Mouse (Mus musculus): Measurements from ENCODE around the gene Kif3b. TPM values are rescaled to one million over a fixed set of nuclear protein-coding genes. Genes with fewer than 3 reads are reported as not detected.
"Not testable (repeated sequence)": the region's sequence is repeated elsewhere in the genome, so short reads cannot be mapped to it uniquely, and the experiment has no call there.

Gene Kif3b
- polyA plus RNA-seq, 1 experiment from 2014 or later, result 40.1 TPM

- in situ Hi-C loops (cut with MboI; ENCODE audit: low pct_unique_long_range_greater_than_20kb), result no loop called here
- TF ChIP-seq CTCF (IDR thresholded peaks at IDR 0.05), result no peak
- ChIA-PET POLR2A (interaction anchor here (1.1 kb wide), 1 partner anchor 106 kb away, joined by 3 read pairs; no protein-coding TSS in a partner anchor), CTCF (no interaction called here)
- H3K27me3 ChIP-seq, result no peaks in the 10 kb centered on the region
- no peak for ATAC-seq
- no peak for DNase-seq (ENCODE audit: low read depth, low spot score)
Observed at GRCm38 (mm10) chr2:153274919-153275247, 16.3 kb upstream of the Kif3b start.

DNA sequence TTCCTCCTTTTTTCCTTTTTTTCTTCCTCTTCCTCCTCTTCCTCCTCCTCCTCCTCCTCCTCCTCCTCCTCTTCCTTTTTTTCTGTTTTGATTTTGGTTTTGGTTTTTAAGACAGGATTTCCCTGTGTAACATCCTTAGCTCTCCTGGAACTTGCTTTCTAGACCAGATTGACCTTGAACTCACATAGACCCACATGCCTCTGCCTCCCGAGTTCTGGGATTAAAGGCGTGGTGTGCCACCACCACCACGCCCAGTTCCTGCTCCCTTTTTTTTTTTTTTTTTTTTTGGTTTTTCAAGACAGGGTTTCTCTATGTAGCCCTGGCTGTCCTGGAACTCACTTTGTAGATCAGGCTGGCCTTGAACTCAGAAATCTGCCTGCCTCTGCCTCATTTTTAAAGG, 15.6 kb upstream of the Kif3b start:
- ATAC-seq; in situ Hi-C loops (cut with MboI; ENCODE audit: low pct_unique_long_range_greater_than_20kb); DNase-seq (ENCODE audit: low read depth, low spot score); H3K27me3 ChIP-seq; POLR2A ChIA-PET; CTCF ChIA-PET: not testable (repeated sequence)

GRCm38 (mm10) chr2:153276440-153276839, 14.8 kb upstream of the Kif3b start:
- H3K27me3 ChIP-seq, result no peaks in the 10 kb centered on the region
- DNase-seq (ENCODE audit: low read depth, low spot score) (no peak), ATAC-seq (no peak)
- ChIA-PET CTCF (no interaction called here), POLR2A (no interaction called here)
- no peak for TF ChIP-seq CTCF (IDR thresholded peaks at IDR 0.05)
- in situ Hi-C loops (cut with MboI; ENCODE audit: low pct_unique_long_range_greater_than_20kb), result no loop called here

DNA sequence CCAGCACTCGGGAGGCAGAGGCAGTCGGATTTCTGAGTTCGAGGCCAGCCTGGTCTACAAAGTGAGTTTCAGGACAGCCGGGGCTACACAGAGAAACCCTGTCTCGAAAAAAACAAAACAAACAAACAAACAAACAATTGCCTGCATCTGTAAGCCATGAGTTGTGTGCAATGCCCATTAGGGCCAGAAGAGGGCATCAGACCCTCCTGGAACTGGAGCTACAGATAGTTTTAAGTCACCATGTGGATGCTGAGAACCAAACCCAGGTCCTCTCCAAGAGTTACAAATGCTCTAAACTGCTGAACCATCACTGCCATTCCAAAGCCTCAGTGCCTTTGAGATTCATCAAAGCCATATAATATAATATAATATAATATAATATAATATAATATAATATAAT, 14.4 kb upstream of the Kif3b start:
- POLR2A ChIA-PET; in situ Hi-C loops (cut with MboI; ENCODE audit: low pct_unique_long_range_greater_than_20kb); DNase-seq (ENCODE audit: low read depth, low spot score); H3K27me3 ChIP-seq; ATAC-seq: not testable (repeated sequence)
- CTCF ChIA-PET, result interaction anchor here (1.0 kb wide), 1 partner anchor 29 kb away, joined by 3 read pairs; no protein-coding TSS in a partner anchor

DNA sequence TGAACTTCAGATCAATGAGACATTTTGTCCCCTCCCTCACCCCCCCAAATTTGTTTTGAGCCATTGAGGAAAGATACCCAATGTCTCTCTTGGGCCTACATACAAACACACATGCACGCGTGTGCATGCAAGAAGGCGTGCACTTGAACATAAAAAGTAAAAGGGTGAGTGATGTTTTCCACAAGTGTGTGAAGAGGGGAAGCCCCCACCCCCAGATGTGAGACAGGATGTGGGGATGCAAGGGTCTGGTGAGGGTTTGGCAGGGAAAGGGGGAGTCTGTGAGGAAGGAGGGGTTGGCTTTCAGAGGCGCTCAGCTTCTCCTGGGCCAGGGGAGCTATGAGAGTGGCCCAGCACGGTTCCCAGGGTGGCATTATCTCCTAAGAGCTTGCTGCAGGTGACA, 12.9 kb upstream of the Kif3b start:
- in situ Hi-C loops (cut with MboI; ENCODE audit: low pct_unique_long_range_greater_than_20kb), result no loop called here
- CTCF ChIA-PET, result no interaction called here
- ATAC-seq, result no peak
- POLR2A ChIA-PET, result no interaction called here
- DNase-seq (ENCODE audit: low read depth, low spot score), result no peak
- H3K27me3 ChIP-seq, result no peaks in the 10 kb centered on the region
- no peak for TF ChIP-seq CTCF (IDR thresholded peaks at IDR 0.05)

DNA sequence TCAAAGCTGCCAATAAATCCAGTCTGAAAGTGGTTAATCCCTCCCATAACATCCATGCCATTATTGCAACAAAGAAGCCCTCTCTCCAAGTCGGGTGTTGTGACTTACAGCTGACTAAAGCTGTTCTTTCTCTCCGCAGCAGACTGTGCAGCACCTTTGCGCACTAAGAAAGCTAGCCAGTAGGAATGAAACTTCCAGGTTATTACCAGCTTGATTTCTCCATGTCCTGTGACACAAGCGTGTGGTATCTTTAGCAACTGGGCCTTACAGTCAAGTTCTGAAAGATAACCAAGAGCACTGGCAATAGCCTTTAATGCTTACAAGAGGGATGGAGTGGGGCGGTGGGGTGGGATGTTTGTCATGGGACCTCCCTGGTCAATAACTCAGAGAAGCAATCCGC, 7.3 kb upstream of the Kif3b start:
- no peaks in the 10 kb centered on the region for H3K27me3 ChIP-seq
- TF ChIP-seq CTCF (IDR thresholded peaks at IDR 0.05), result no peak
- ChIA-PET POLR2A (interaction anchor here (0.6 kb wide), 1 partner anchor 55 kb away, joined by 3 read pairs; no protein-coding TSS in a partner anchor), CTCF (interaction anchor here (0.9 to 1.3 kb wide), 2 partner anchors 10 to 45 kb away, joined by 3 read pairs; no protein-coding TSS in a partner anchor)
- DNase-seq (ENCODE audit: low read depth, low spot score) (no peak), ATAC-seq (no peak)
- in situ Hi-C loops (cut with MboI; ENCODE audit: low pct_unique_long_range_greater_than_20kb), result no loop called here

DNA sequence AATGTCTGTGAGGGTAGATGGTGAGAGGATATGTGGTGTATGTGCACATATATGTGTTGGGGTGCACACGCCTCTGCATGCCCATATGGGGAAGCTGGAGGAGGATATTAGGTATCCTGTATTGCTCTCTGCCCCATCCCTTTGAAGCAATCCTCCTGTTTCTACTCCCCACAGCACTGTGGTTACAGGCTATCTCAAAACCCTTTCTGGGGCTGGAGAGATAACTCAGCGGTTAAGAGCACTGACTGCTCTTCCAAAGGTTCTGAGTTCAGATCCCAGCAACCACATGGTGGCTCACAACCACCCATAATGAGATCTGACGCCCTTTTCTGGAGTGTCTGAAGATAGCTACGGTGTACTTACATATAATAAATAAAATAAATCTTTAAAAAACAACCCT, 4.7 kb upstream of the Kif3b start:
- no peak for TF ChIP-seq CTCF (IDR thresholded peaks at IDR 0.05)
- in situ Hi-C loops (cut with MboI; ENCODE audit: low pct_unique_long_range_greater_than_20kb), result no loop called here
- ChIA-PET CTCF (interaction anchor here (1.6 kb wide), 1 partner anchor 32 kb away, joined by 5 read pairs; no protein-coding TSS in a partner anchor), POLR2A (no interaction called here)
- DNase-seq (ENCODE audit: low read depth, low spot score) (no peak), ATAC-seq (no peak)
- H3K27me3 ChIP-seq, result no peaks in the 10 kb centered on the region

DNA sequence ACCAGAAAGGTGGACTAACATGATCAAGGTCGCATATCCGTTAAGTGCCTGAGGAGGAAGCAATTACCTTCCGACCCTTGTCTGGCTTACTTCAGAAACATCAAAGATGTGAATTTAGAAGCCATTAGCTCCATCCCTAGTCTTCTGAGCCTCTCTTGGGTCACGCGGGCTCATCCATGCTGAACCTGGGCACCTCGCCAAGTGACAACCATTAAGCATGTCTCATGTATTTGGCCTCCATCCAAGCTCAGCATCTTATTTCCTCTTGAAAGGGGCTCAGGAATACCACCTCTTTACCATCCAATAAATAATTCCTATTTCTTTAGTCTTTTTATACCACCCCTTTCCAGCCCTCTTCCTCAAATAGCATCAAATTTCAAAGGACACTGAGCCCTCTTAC, 3.4 kb upstream of the Kif3b start:
- no peaks in the 10 kb centered on the region for H3K27me3 ChIP-seq
- ATAC-seq (no peak), DNase-seq (ENCODE audit: low read depth, low spot score) (peak; percentile 42)
- no peak for TF ChIP-seq CTCF (IDR thresholded peaks at IDR 0.05)
- in situ Hi-C loops (cut with MboI; ENCODE audit: low pct_unique_long_range_greater_than_20kb), result no loop called here
- POLR2A ChIA-PET, result interaction anchor here (0.5 kb wide), 1 partner anchor 67 kb away, joined by 3 read pairs; no protein-coding TSS in a partner anchor
- CTCF ChIA-PET, result no interaction called here

DNA sequence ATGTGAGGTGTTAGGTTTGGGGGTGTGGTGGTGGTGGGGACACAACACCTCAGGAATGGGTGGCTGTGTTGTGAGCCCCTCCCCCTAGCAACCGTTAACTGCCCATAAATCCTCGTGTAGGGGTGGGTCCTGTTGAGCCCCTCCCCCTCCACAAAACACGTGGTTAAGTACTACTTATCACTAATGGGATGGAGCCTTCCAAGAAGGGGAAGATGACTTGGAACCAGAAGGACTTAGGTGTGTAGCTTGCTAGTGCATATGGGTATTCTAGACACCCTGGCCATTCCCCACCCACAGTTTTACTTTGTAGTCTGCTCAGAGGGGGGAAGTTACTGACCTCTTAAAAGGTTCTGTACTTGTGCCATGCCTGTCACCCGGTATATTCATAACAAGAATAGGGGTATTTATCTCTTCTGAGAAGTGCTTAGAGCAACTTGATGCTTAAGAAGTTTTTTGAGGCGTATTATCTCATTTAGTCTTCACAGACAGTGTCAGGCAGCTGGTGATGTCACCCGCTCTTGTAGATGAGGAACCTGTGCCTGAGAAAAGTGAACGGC, 1.2 kb downstream of the Kif3b start:
- in situ Hi-C loops (cut with MboI; ENCODE audit: low pct_unique_long_range_greater_than_20kb), result no loop called here
- ChIA-PET CTCF (no interaction called here), POLR2A (interaction anchor here (0.6 kb wide), 1 partner anchor 266 kb away, joined by 3 read pairs; no protein-coding TSS in a partner anchor)

DNA sequence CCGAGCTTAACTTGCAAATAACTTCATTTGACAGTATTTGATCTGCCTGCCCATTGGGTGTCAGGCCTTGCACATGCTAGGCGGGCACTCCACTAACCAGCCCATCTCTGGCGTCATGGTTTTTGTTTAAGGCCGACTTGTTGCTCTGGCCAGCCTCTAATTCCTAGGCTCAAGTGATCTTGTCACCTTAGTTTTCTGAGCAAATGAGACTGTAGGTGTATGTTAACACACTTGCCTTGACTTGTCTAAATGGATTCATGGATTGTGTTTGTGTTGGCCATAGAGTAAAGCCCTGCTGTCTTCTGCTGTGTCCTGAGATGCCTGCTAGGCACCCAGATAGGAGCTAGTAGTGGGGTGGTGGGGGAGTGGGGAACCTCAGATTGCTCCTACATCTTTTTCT, 4.0 kb downstream of the Kif3b start:
- ChIA-PET POLR2A (no interaction called here), CTCF (no interaction called here)
- no peak for ATAC-seq
- in situ Hi-C loops (cut with MboI; ENCODE audit: low pct_unique_long_range_greater_than_20kb), result no loop called here
- no peak for DNase-seq (ENCODE audit: low read depth, low spot score)
- H3K27me3 ChIP-seq, result no peaks in the 10 kb centered on the region
- no peak for TF ChIP-seq CTCF (IDR thresholded peaks at IDR 0.05)

More for the DNA sequence above, 1.2 kb downstream of the Kif3b start:
- no peaks in the 10 kb centered on the region for H3K27me3 ChIP-seq
- DNase-seq (ENCODE audit: low read depth, low spot score), result no peak
- no peak for TF ChIP-seq CTCF (IDR thresholded peaks at IDR 0.05)
- no peak for ATAC-seq

DNA sequence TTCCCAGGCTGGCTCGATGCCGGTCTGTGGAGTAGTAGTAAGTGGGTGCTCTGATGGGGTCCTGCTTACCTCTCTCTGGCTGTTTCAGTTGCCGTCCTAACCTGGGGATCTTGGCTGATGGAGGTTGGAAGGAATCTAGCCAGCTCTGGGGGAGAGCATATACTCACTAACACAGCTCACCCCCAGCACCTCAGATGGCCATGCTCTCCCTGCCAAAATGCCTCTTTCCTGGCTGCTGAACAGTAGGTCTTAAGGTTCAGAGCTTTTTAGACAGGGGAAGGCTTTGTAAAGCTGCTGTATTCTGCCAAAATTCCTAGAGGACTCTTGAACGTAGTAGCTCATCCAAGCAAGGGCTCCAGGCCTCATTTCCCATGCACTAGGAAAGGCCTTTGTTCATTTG, 6.6 kb downstream of the Kif3b start:
- CTCF ChIA-PET, result no interaction called here
- in situ Hi-C loops (cut with MboI; ENCODE audit: low pct_unique_long_range_greater_than_20kb), result no loop called here
- no peak for TF ChIP-seq CTCF (IDR thresholded peaks at IDR 0.05)

DNA sequence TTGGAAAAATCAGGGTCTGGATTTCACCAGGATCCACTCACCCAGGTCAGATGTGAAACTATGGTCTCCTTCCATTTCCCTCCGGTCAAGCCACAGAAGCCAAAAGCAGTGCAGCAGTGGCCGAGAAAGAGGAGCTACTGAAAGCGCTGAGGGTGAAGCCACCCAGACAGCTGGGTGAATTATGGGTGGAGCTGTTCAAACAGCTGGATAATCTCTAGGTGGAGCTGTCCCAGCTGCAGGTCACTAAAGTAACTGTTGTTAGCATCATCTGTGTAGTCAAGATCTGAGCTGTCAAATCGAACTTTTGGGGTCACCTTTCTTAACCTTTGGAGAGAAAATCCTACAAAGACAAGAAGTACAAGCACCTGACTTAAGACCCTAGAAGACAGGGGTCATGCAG, 7.2 kb downstream of the Kif3b start:
- no peaks in the 10 kb centered on the region for H3K27me3 ChIP-seq
- ChIA-PET CTCF (no interaction called here), POLR2A (no interaction called here)
- no peak for DNase-seq (ENCODE audit: low read depth, low spot score)
- no peak for ATAC-seq
- TF ChIP-seq CTCF (IDR thresholded peaks at IDR 0.05), result no peak
- in situ Hi-C loops (cut with MboI; ENCODE audit: low pct_unique_long_range_greater_than_20kb), result no loop called here

More for the DNA sequence above, 6.6 kb downstream of the Kif3b start:
- no peaks in the 10 kb centered on the region for H3K27me3 ChIP-seq
- no peak for DNase-seq (ENCODE audit: low read depth, low spot score)
- POLR2A ChIA-PET, result interaction anchor here (0.6 kb wide), 1 partner anchor 436 kb away, joined by 3 read pairs; no protein-coding TSS in a partner anchor
- no peak for ATAC-seq
